Mouse (Mus musculus): ENCODE measurements around the gene Mobp. TPM values are rescaled to one million over a fixed set of nuclear protein-coding genes. Genes with fewer than 3 reads are reported as not detected.

Gene Mobp
- polyA plus RNA-seq, 1 experiment from 2014 or later = not detected

GRCm38 (mm10) chr9:120192742-120193141, 43.2 kb downstream of the Mobp start:
- Histone ChIP-seq H3K36me3 (ENCODE audit: control insufficient read depth, insufficient read depth, low read length) (no peaks in the 10 kb centered on the region), H3K9me3 (ENCODE audit: control insufficient read depth, low read length) (no peaks in the 10 kb centered on the region), H3K4me2 (ENCODE audit: low read depth, low read length) (no peak overlapping the region), H3K9ac (ENCODE audit: low read depth, low read length) (no peak overlapping the region), H3K27ac (ENCODE audit: low read length) (no peak overlapping the region), H3K4me1 (ENCODE audit: control insufficient read depth, insufficient read depth, low read length) (no peaks in the 10 kb centered on the region), H3K27me3 (replicated peaks; ENCODE audit: control insufficient read depth, insufficient read depth, low read length) (no peaks in the 10 kb centered on the region), H3K4me3 (ENCODE audit: low read length) (no peak overlapping the region)
- no peak for ATAC-seq
- 76% methylated on average over 7 of the region's 7 CpGs for WGBS

GRCm38 (mm10) chr9:120200873-120201272, 51.4 kb downstream of the Mobp start:
- Histone ChIP-seq H3K27me3 (replicated peaks; ENCODE audit: control insufficient read depth, insufficient read depth, low read length) (no peaks in the 10 kb centered on the region), H3K9ac (ENCODE audit: low read depth, low read length) (no peak overlapping the region), H3K27ac (ENCODE audit: low read length) (no peak overlapping the region), H3K36me3 (ENCODE audit: control insufficient read depth, insufficient read depth, low read length) (no peaks in the 10 kb centered on the region), H3K9me3 (ENCODE audit: control insufficient read depth, low read length) (no peaks in the 10 kb centered on the region), H3K4me2 (ENCODE audit: low read depth, low read length) (no peak overlapping the region), H3K4me1 (ENCODE audit: control insufficient read depth, insufficient read depth, low read length) (no peaks in the 10 kb centered on the region), H3K4me3 (ENCODE audit: low read length) (no peak overlapping the region)
- ATAC-seq = no peak
- 49% methylated on average over 4 of the region's 4 CpGs for WGBS

GRCm38 (mm10) chr9:120201743-120202142, 52.2 kb downstream of the Mobp start:
- Histone ChIP-seq H3K9ac (ENCODE audit: low read depth, low read length) (no peak overlapping the region), H3K4me3 (ENCODE audit: low read length) (no peak overlapping the region), H3K27me3 (replicated peaks; ENCODE audit: control insufficient read depth, insufficient read depth, low read length) (no peaks in the 10 kb centered on the region), H3K4me1 (ENCODE audit: control insufficient read depth, insufficient read depth, low read length) (no peaks in the 10 kb centered on the region), H3K27ac (ENCODE audit: low read length) (no peak overlapping the region), H3K36me3 (ENCODE audit: control insufficient read depth, insufficient read depth, low read length) (no peaks in the 10 kb centered on the region), H3K4me2 (ENCODE audit: low read depth, low read length) (no peak overlapping the region), H3K9me3 (ENCODE audit: control insufficient read depth, low read length) (no peaks in the 10 kb centered on the region)
- WGBS = 79% methylated on average over 7 of the region's 7 CpGs
- no peak for ATAC-seq

GRCm38 (mm10) chr9:120202683-120203082, 53.2 kb downstream of the Mobp start:
- H3K9ac ChIP-seq (ENCODE audit: low read depth, low read length) = no peak overlapping the region
- H3K4me2 ChIP-seq (ENCODE audit: low read depth, low read length) = no peak overlapping the region
- H3K4me1 ChIP-seq (ENCODE audit: control insufficient read depth, insufficient read depth, low read length) = no peaks in the 10 kb centered on the region
- H3K9me3 ChIP-seq (ENCODE audit: control insufficient read depth, low read length) = no peaks in the 10 kb centered on the region
- no peaks in the 10 kb centered on the region for H3K36me3 ChIP-seq (ENCODE audit: control insufficient read depth, insufficient read depth, low read length)
- H3K27ac ChIP-seq (ENCODE audit: low read length) = no peak overlapping the region
- no peaks in the 10 kb centered on the region for H3K27me3 ChIP-seq (replicated peaks; ENCODE audit: control insufficient read depth, insufficient read depth, low read length)
- no peak for ATAC-seq
- no peak overlapping the region for H3K4me3 ChIP-seq (ENCODE audit: low read length)
- WGBS = 35% methylated on average over 12 of the region's 12 CpGs

GRCm38 (mm10) chr9:120203936-120204335, 54.4 kb downstream of the Mobp start:
- Histone ChIP-seq H3K27me3 (replicated peaks; ENCODE audit: control insufficient read depth, insufficient read depth, low read length) (no peaks in the 10 kb centered on the region), H3K4me1 (ENCODE audit: control insufficient read depth, insufficient read depth, low read length) (no peaks in the 10 kb centered on the region), H3K4me2 (ENCODE audit: low read depth, low read length) (no peak overlapping the region), H3K4me3 (ENCODE audit: low read length) (no peak overlapping the region), H3K9ac (ENCODE audit: low read depth, low read length) (no peak overlapping the region), H3K9me3 (ENCODE audit: control insufficient read depth, low read length) (no peaks in the 10 kb centered on the region), H3K27ac (ENCODE audit: low read length) (no peak overlapping the region), H3K36me3 (ENCODE audit: control insufficient read depth, insufficient read depth, low read length) (no peaks in the 10 kb centered on the region)
- WGBS = 57% methylated on average over 10 of the region's 10 CpGs
- ATAC-seq = no peak

GRCm38 (mm10) chr9:120206897-120207296, 57.4 kb downstream of the Mobp start:
- H3K9me3 ChIP-seq (ENCODE audit: control insufficient read depth, low read length) = no peaks in the 10 kb centered on the region
- WGBS = 60% methylated on average over 17 of the region's 17 CpGs
- no peak for ATAC-seq
- H3K4me1 ChIP-seq (ENCODE audit: control insufficient read depth, insufficient read depth, low read length) = no peaks in the 10 kb centered on the region
- no peak overlapping the region for H3K4me2 ChIP-seq (ENCODE audit: low read depth, low read length)
- no peak overlapping the region for H3K9ac ChIP-seq (ENCODE audit: low read depth, low read length)
- H3K27ac ChIP-seq (ENCODE audit: low read length) = no peak overlapping the region
- no peaks in the 10 kb centered on the region for H3K27me3 ChIP-seq (replicated peaks; ENCODE audit: control insufficient read depth, insufficient read depth, low read length)
- no peak overlapping the region for H3K4me3 ChIP-seq (ENCODE audit: low read length)
- no peaks in the 10 kb centered on the region for H3K36me3 ChIP-seq (ENCODE audit: control insufficient read depth, insufficient read depth, low read length)

- 78% methylated on average over 4 of the region's 4 CpGs for WGBS
- Histone ChIP-seq H3K9ac (ENCODE audit: low read depth, low read length) (no peak overlapping the region), H3K27me3 (replicated peaks; ENCODE audit: control insufficient read depth, insufficient read depth, low read length) (no peaks in the 10 kb centered on the region), H3K4me3 (ENCODE audit: low read length) (no peak overlapping the region), H3K4me2 (ENCODE audit: low read depth, low read length) (no peak overlapping the region), H3K9me3 (ENCODE audit: control insufficient read depth, low read length) (no peaks in the 10 kb centered on the region), H3K36me3 (ENCODE audit: control insufficient read depth, insufficient read depth, low read length) (no peaks in the 10 kb centered on the region), H3K27ac (ENCODE audit: low read length) (no peak overlapping the region), H3K4me1 (ENCODE audit: control insufficient read depth, insufficient read depth, low read length) (peaks cover 2% of the 10 kb centered on the region; the same call in 1 of the 2 replicates)
- no peak for ATAC-seq
Observed at GRCm38 (mm10) chr9:120210068-120210467, 60.6 kb downstream of the Mobp start.

GRCm38 (mm10) chr9:120210865-120211264, 61.4 kb downstream of the Mobp start:
- Histone ChIP-seq H3K9me3 (ENCODE audit: control insufficient read depth, low read length) (no peaks in the 10 kb centered on the region), H3K4me1 (ENCODE audit: control insufficient read depth, insufficient read depth, low read length) (peaks cover 2% of the 10 kb centered on the region; the same call in 1 of the 2 replicates), H3K9ac (ENCODE audit: low read depth, low read length) (no peak overlapping the region), H3K27me3 (replicated peaks; ENCODE audit: control insufficient read depth, insufficient read depth, low read length) (no peaks in the 10 kb centered on the region), H3K4me3 (ENCODE audit: low read length) (no peak overlapping the region), H3K4me2 (ENCODE audit: low read depth, low read length) (no peak overlapping the region), H3K27ac (ENCODE audit: low read length) (no peak overlapping the region), H3K36me3 (ENCODE audit: control insufficient read depth, insufficient read depth, low read length) (no peaks in the 10 kb centered on the region)
- ATAC-seq = no peak
- WGBS = 76% methylated on average over 4 of the region's 4 CpGs

GRCm38 (mm10) chr9:120212936-120213335, 63.4 kb downstream of the Mobp start:
- no peak overlapping the region for H3K4me3 ChIP-seq (ENCODE audit: low read length)
- no peak overlapping the region for H3K27ac ChIP-seq (ENCODE audit: low read length)
- no peak overlapping the region for H3K4me2 ChIP-seq (ENCODE audit: low read depth, low read length)
- peaks cover 2% of the 10 kb centered on the region; the same call in 1 of the 2 replicates for H3K4me1 ChIP-seq (ENCODE audit: control insufficient read depth, insufficient read depth, low read length)
- no peak for ATAC-seq
- WGBS = 65% methylated on average over 6 of the region's 6 CpGs
- no peaks in the 10 kb centered on the region for H3K9me3 ChIP-seq (ENCODE audit: control insufficient read depth, low read length)
- H3K36me3 ChIP-seq (ENCODE audit: control insufficient read depth, insufficient read depth, low read length) = no peaks in the 10 kb centered on the region
- no peak overlapping the region for H3K9ac ChIP-seq (ENCODE audit: low read depth, low read length)
- H3K27me3 ChIP-seq (replicated peaks; ENCODE audit: control insufficient read depth, insufficient read depth, low read length) = no peaks in the 10 kb centered on the region

- no peak overlapping the region for H3K27ac ChIP-seq (ENCODE audit: low read length)
- no peaks in the 10 kb centered on the region for H3K9me3 ChIP-seq (ENCODE audit: control insufficient read depth, low read length)
- H3K9ac ChIP-seq (ENCODE audit: low read depth, low read length) = no peak overlapping the region
- no peaks in the 10 kb centered on the region for H3K27me3 ChIP-seq (replicated peaks; ENCODE audit: control insufficient read depth, insufficient read depth, low read length)
- H3K4me2 ChIP-seq (ENCODE audit: low read depth, low read length) = no peak overlapping the region
- WGBS = 79% methylated on average over 11 of the region's 11 CpGs
- no peaks in the 10 kb centered on the region for H3K36me3 ChIP-seq (ENCODE audit: control insufficient read depth, insufficient read depth, low read length)
- H3K4me3 ChIP-seq (ENCODE audit: low read length) = no peak overlapping the region
- ATAC-seq = peak; percentile 16; the same call in 1 of the 2 replicates
- peaks cover 2% of the 10 kb centered on the region; the same call in 1 of the 2 replicates for H3K4me1 ChIP-seq (ENCODE audit: control insufficient read depth, insufficient read depth, low read length)
Observed at GRCm38 (mm10) chr9:120214978-120215495, 65.5 kb downstream of the Mobp start.
